Mouse (Mus musculus): ENCODE measurements around the gene 1700102P08Rik. TPM values are rescaled to one million over a fixed set of nuclear protein-coding genes. Genes with fewer than 3 reads are reported as not detected.

Gene 1700102P08Rik
- polyA plus RNA-seq, 1 experiment from 2014 or later = 0.14 TPM

- no peak for TF ChIP-seq CTCF (IDR thresholded peaks at IDR 0.05; ENCODE audit: low read depth)
- Histone ChIP-seq H3K4me2 (replicated peaks; ENCODE audit: low read depth) (no peak overlapping the region), H3K4me1 (replicated peaks; ENCODE audit: control insufficient read depth, insufficient read depth, low read length) (no peaks in the 10 kb centered on the region), H3K9ac (ENCODE audit: low read depth, low read length) (no peak overlapping the region), H3K9me3 (ENCODE audit: control insufficient read depth) (no peaks in the 10 kb centered on the region), H3K4me3 (ENCODE audit: low read depth, low read length) (no peak overlapping the region), H3K27me3 (replicated peaks; ENCODE audit: control insufficient read depth, insufficient read depth, low read length) (no peaks in the 10 kb centered on the region), H3K36me3 (ENCODE audit: control insufficient read depth, insufficient read depth) (no peaks in the 10 kb centered on the region), H3K27ac (ENCODE audit: low read depth, low read length) (no peak overlapping the region)
- ATAC-seq = no peak
- WGBS = 66% methylated on average over 7 of the region's 7 CpGs
These were observed 8.8 kb downstream of the 1700102P08Rik start for GRCm38 (mm10) chr9:108401186-108401960.

GRCm38 (mm10) chr9:108403081-108403480, 10.5 kb downstream of the 1700102P08Rik start:
- no peak overlapping the region for H3K27ac ChIP-seq (ENCODE audit: low read depth, low read length)
- H3K9ac ChIP-seq (ENCODE audit: low read depth, low read length) = no peak overlapping the region
- no peak for TF ChIP-seq CTCF (IDR thresholded peaks at IDR 0.05; ENCODE audit: low read depth)
- no peaks in the 10 kb centered on the region for H3K36me3 ChIP-seq (ENCODE audit: control insufficient read depth, insufficient read depth)
- no peak overlapping the region for H3K4me3 ChIP-seq (ENCODE audit: low read depth, low read length)
- no peaks in the 10 kb centered on the region for H3K4me1 ChIP-seq (replicated peaks; ENCODE audit: control insufficient read depth, insufficient read depth, low read length)
- no peak overlapping the region for H3K4me2 ChIP-seq (replicated peaks; ENCODE audit: low read depth)
- no peaks in the 10 kb centered on the region for H3K27me3 ChIP-seq (replicated peaks; ENCODE audit: control insufficient read depth, insufficient read depth, low read length)
- 79% methylated on average over 4 of the region's 4 CpGs for WGBS
- no peaks in the 10 kb centered on the region for H3K9me3 ChIP-seq (ENCODE audit: control insufficient read depth)
- ATAC-seq = no peak

GRCm38 (mm10) chr9:108404451-108404850, 11.8 kb downstream of the 1700102P08Rik start:
- peak; percentile 36; the same call in 1 of the 2 replicates for ATAC-seq
- H3K36me3 ChIP-seq (ENCODE audit: control insufficient read depth, insufficient read depth) = no peaks in the 10 kb centered on the region
- no peaks in the 10 kb centered on the region for H3K9me3 ChIP-seq (ENCODE audit: control insufficient read depth)
- H3K27ac ChIP-seq (ENCODE audit: low read depth, low read length) = no peak overlapping the region
- TF ChIP-seq CTCF (IDR thresholded peaks at IDR 0.05; ENCODE audit: low read depth) = peak; percentile 50
- 48% methylated on average over 8 of the region's 8 CpGs for WGBS
- H3K4me3 ChIP-seq (ENCODE audit: low read depth, low read length) = no peak overlapping the region
- H3K4me2 ChIP-seq (replicated peaks; ENCODE audit: low read depth) = no peak overlapping the region
- H3K9ac ChIP-seq (ENCODE audit: low read depth, low read length) = no peak overlapping the region
- H3K4me1 ChIP-seq (replicated peaks; ENCODE audit: control insufficient read depth, insufficient read depth, low read length) = no peaks in the 10 kb centered on the region
- H3K27me3 ChIP-seq (replicated peaks; ENCODE audit: control insufficient read depth, insufficient read depth, low read length) = no peaks in the 10 kb centered on the region

GRCm38 (mm10) chr9:108409535-108409934, 16.9 kb downstream of the 1700102P08Rik start:
- H3K36me3 ChIP-seq (ENCODE audit: control insufficient read depth, insufficient read depth) = no peaks in the 10 kb centered on the region
- no peaks in the 10 kb centered on the region for H3K4me1 ChIP-seq (replicated peaks; ENCODE audit: control insufficient read depth, insufficient read depth, low read length)
- WGBS = 88% methylated on average over 4 of the region's 4 CpGs
- H3K27ac ChIP-seq (ENCODE audit: low read depth, low read length) = no peak overlapping the region
- H3K27me3 ChIP-seq (replicated peaks; ENCODE audit: control insufficient read depth, insufficient read depth, low read length) = no peaks in the 10 kb centered on the region
- no peak for ATAC-seq
- H3K9ac ChIP-seq (ENCODE audit: low read depth, low read length) = no peak overlapping the region
- H3K4me3 ChIP-seq (ENCODE audit: low read depth, low read length) = no peak overlapping the region
- TF ChIP-seq CTCF (IDR thresholded peaks at IDR 0.05; ENCODE audit: low read depth) = no peak
- no peaks in the 10 kb centered on the region for H3K9me3 ChIP-seq (ENCODE audit: control insufficient read depth)
- H3K4me2 ChIP-seq (replicated peaks; ENCODE audit: low read depth) = no peak overlapping the region

- Histone ChIP-seq H3K36me3 (ENCODE audit: control insufficient read depth, insufficient read depth) (no peaks in the 10 kb centered on the region), H3K4me2 (replicated peaks; ENCODE audit: low read depth) (no peak overlapping the region), H3K27me3 (replicated peaks; ENCODE audit: control insufficient read depth, insufficient read depth, low read length) (no peaks in the 10 kb centered on the region), H3K9me3 (ENCODE audit: control insufficient read depth) (no peaks in the 10 kb centered on the region), H3K27ac (ENCODE audit: low read depth, low read length) (no peak overlapping the region), H3K4me3 (ENCODE audit: low read depth, low read length) (no peak overlapping the region), H3K9ac (ENCODE audit: low read depth, low read length) (no peak overlapping the region), H3K4me1 (replicated peaks; ENCODE audit: control insufficient read depth, insufficient read depth, low read length) (no peaks in the 10 kb centered on the region)
- WGBS = 80% methylated on average over 9 of the region's 9 CpGs
- no peak for TF ChIP-seq CTCF (IDR thresholded peaks at IDR 0.05; ENCODE audit: low read depth)
- ATAC-seq = no peak
These were observed 18.9 kb downstream of the 1700102P08Rik start for GRCm38 (mm10) chr9:108411381-108411942.

- Histone ChIP-seq H3K9ac (ENCODE audit: low read depth, low read length) (no peak overlapping the region), H3K9me3 (ENCODE audit: control insufficient read depth) (no peaks in the 10 kb centered on the region), H3K4me1 (replicated peaks; ENCODE audit: control insufficient read depth, insufficient read depth, low read length) (no peaks in the 10 kb centered on the region), H3K4me3 (ENCODE audit: low read depth, low read length) (no peak overlapping the region), H3K27ac (ENCODE audit: low read depth, low read length) (no peak overlapping the region), H3K27me3 (replicated peaks; ENCODE audit: control insufficient read depth, insufficient read depth, low read length) (no peaks in the 10 kb centered on the region), H3K36me3 (ENCODE audit: control insufficient read depth, insufficient read depth) (no peaks in the 10 kb centered on the region), H3K4me2 (replicated peaks; ENCODE audit: low read depth) (no peak overlapping the region)
- peak; percentile 72 for TF ChIP-seq CTCF (IDR thresholded peaks at IDR 0.05; ENCODE audit: low read depth)
- no peak for ATAC-seq
- WGBS = 58% methylated on average over 1 of the region's 1 CpGs
These were observed 19.6 kb downstream of the 1700102P08Rik start for GRCm38 (mm10) chr9:108412221-108412620.
